11 mouse cellular contexts compared by ENCODE assay signal in the genomic region with DNA sequence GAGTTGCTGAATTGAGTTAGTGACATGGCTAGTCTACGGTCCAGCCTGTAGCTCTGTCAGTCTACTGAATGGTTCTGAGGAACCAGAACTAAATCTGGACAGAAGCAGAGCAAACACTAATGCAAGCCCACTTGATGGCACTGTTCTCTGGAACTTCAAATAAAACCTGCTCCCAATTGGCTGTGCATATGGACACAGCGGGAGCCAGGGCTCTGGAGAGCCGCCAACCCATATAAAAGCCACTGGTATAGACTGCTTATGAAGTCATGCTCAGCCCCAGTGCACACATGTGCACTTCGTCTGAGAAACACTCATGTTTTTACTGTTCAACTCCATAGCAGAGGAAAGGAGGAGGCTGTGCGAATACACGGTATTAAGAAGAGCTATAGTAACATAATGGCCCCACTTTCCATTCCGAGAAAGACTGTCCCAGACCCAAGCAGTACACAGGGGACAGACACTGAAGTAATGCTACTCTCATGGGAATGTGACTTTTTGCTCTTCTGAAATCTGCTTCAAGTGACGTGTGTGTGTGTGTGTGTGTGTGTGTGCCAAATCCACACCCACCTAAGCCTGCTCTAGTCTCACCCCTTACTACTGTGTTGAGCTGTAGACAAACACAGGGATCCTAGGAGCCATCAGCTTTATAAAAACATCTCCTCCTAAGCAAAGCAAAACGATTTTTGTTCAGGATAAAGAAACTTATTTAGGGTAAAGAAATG. TPM values are rescaled to one million over a fixed set of nuclear protein-coding genes. Genes with fewer than 3 reads are reported as not detected.
DNase-seq lines count a peak whose midpoint lies in the region; ATAC-seq and TF ChIP-seq lines count a peak whose summit lies in the region.
"Had no signal": no experiment of that assay in that cellular context is flagged by ENCODE, and none has a peak within 500 bp of the region (broad histone marks: within the 10 kb centered on the region; RNA-seq: fewer than 3 reads in every experiment).

No protein-coding gene starts in this region.

- H3K27me3 ChIP-seq in forebrain, embryonic 14.5 days (replicated peaks; ENCODE audit: control insufficient read depth, insufficient read depth, low read length): no peaks in the 10 kb centered on the region
- no peaks in the 10 kb centered on the region for H3K27me3 ChIP-seq in forebrain, embryonic 11.5 days (ENCODE audit: control insufficient read depth, insufficient read depth, low read length)
- H3K27me3 ChIP-seq in liver, postnatal 0 days (ENCODE audit: insufficient read depth, low read length): no peaks in the 10 kb centered on the region
- no peaks in the 10 kb centered on the region for H3K27me3 ChIP-seq in liver, embryonic 12.5 days (replicated peaks)
- H3K27me3 ChIP-seq: liver, embryonic 15.5 days had no signal

- no peak overlapping the region for H3K4me2 ChIP-seq in forebrain, embryonic 14.5 days (ENCODE audit: low read length)
- no peak overlapping the region for H3K4me2 ChIP-seq in forebrain, embryonic 11.5 days (ENCODE audit: low read depth, low read length, severe bottlenecking)
- H3K4me2 ChIP-seq in liver, postnatal 0 days (ENCODE audit: low read depth, low read length): no peak overlapping the region
- no peak overlapping the region for H3K4me2 ChIP-seq in liver, embryonic 12.5 days
- H3K4me2 ChIP-seq: liver, embryonic 15.5 days had no signal

- H3K4me1 ChIP-seq in forebrain, embryonic 14.5 days (ENCODE audit: control insufficient read depth, insufficient read depth, low read length): no peaks in the 10 kb centered on the region
- H3K4me1 ChIP-seq in forebrain, embryonic 11.5 days (replicated peaks; ENCODE audit: control insufficient read depth, insufficient read depth, low read length): no peaks in the 10 kb centered on the region
- H3K4me1 ChIP-seq in liver, postnatal 0 days (ENCODE audit: insufficient read depth): no peaks in the 10 kb centered on the region
- H3K4me1 ChIP-seq in liver, embryonic 12.5 days: no peaks in the 10 kb centered on the region
- H3K4me1 ChIP-seq: liver, embryonic 15.5 days had no signal

- no peak overlapping the region; the same call in 1 of the 2 replicates for H3K27ac ChIP-seq in forebrain, embryonic 14.5 days (ENCODE audit: low read depth, low read length)
- no peak overlapping the region for H3K27ac ChIP-seq in forebrain, embryonic 11.5 days (ENCODE audit: low read depth, low read length)
- no peak overlapping the region for H3K27ac ChIP-seq in liver, postnatal 0 days (ENCODE audit: low read depth)
- no peak overlapping the region for H3K27ac ChIP-seq in liver, embryonic 12.5 days
- H3K27ac ChIP-seq: liver, embryonic 15.5 days had no signal

- peak; percentile 80; the same call in 1 of the 2 replicates for ATAC-seq in forebrain, embryonic 14.5 days
- no peak for ATAC-seq in forebrain, embryonic 11.5 days (replicated peaks; ENCODE audit: low FRiP score)
- ATAC-seq in liver, postnatal 0 days: no peak
- no peak for ATAC-seq in liver, embryonic 12.5 days

- H3K9ac ChIP-seq in forebrain, embryonic 14.5 days (ENCODE audit: low read length): no peak overlapping the region
- H3K9ac ChIP-seq in forebrain, embryonic 11.5 days (ENCODE audit: low read length): no peak overlapping the region
- no peak overlapping the region for H3K9ac ChIP-seq in liver, postnatal 0 days (replicated peaks)
- H3K9ac ChIP-seq in liver, embryonic 12.5 days: no peak overlapping the region
- H3K9ac ChIP-seq: liver, embryonic 15.5 days had no signal

- H3K36me3 ChIP-seq in forebrain, embryonic 14.5 days (ENCODE audit: control insufficient read depth, insufficient read depth, low read length): peaks cover 28% of the 10 kb centered on the region
- no peaks in the 10 kb centered on the region for H3K36me3 ChIP-seq in forebrain, embryonic 11.5 days (ENCODE audit: control insufficient read depth, insufficient read depth, low read length)
- no peaks in the 10 kb centered on the region for H3K36me3 ChIP-seq in liver, postnatal 0 days (replicated peaks; ENCODE audit: insufficient read depth, low read length)
- no peaks in the 10 kb centered on the region for H3K36me3 ChIP-seq in liver, embryonic 12.5 days
- H3K36me3 ChIP-seq: liver, embryonic 15.5 days had no signal

- no peak overlapping the region for H3K4me3 ChIP-seq in forebrain, embryonic 14.5 days (ENCODE audit: low read depth, low read length)
- no peak overlapping the region for H3K4me3 ChIP-seq in forebrain, embryonic 11.5 days (ENCODE audit: low read depth, low read length)
- H3K4me3 ChIP-seq in liver, postnatal 0 days (ENCODE audit: low read depth, low read length): no peak overlapping the region
- no peak overlapping the region for H3K4me3 ChIP-seq in liver, embryonic 12.5 days
- H3K4me3 ChIP-seq: liver, embryonic 15.5 days had no signal

- 0 out of 2 replicates have a peak, but pooled peaks have one; percentile 1 for TF ChIP-seq CTCF in liver, postnatal 0 days (IDR thresholded peaks at IDR 0.05; ENCODE audit: low read depth)

- WGBS in forebrain, embryonic 14.5 days: 80% methylated on average over 9 of the region's 9 CpGs
- 87% methylated on average over 9 of the region's 9 CpGs for WGBS in forebrain, embryonic 11.5 days
- 77% methylated on average over 9 of the region's 9 CpGs for WGBS in liver, postnatal 0 days (ENCODE audit: insufficient replicate concordance)
- WGBS in liver, embryonic 12.5 days (ENCODE audit: insufficient replicate concordance): 80% methylated on average over 9 of the region's 9 CpGs

- no peak for TF ChIP-seq EP300 in liver, postnatal 0 days (IDR thresholded peaks at IDR 0.05; ENCODE audit: low read depth)

- DNase-seq in forebrain, embryonic 14.5 days (ENCODE audit: low spot score): peak; percentile 68
- no peak for DNase-seq in forebrain, embryonic 11.5 days (ENCODE audit: low spot score)
- DNase-seq in liver, postnatal 0 days: no peak
- DNase-seq in cerebellum, postnatal 25 days: peak; percentile 56 to 71
- DNase-seq in lung, postnatal 4 days: peak; percentile 27 to 47
- DNase-seq in embryo, embryonic 9.5 days (ENCODE audit: extremely low spot score): no peak
- no peak for DNase-seq in thymus, postnatal 4 days

- H3K9me3 ChIP-seq in forebrain, embryonic 14.5 days (replicated peaks; ENCODE audit: control insufficient read depth, low read length): no peaks in the 10 kb centered on the region
- no peaks in the 10 kb centered on the region for H3K9me3 ChIP-seq in forebrain, embryonic 11.5 days (ENCODE audit: control insufficient read depth, low read length)
- no peaks in the 10 kb centered on the region for H3K9me3 ChIP-seq in liver, postnatal 0 days (ENCODE audit: low read length)
- H3K9me3 ChIP-seq in liver, embryonic 12.5 days (replicated peaks): no peaks in the 10 kb centered on the region
- H3K9me3 ChIP-seq: liver, embryonic 15.5 days had no signal

RNA-seq across cellular contexts. Expression of a gene that starts 28.8 kb away (rescaled TPM):
- not detected in 2 replicates for polyA plus RNA-seq in forebrain, embryonic 14.5 days (2014; fragmentation: Nextera tagmentation; extraction: Ambion mirVana)
- not detected in 2 replicates for polyA plus RNA-seq in forebrain, embryonic 11.5 days (2014; fragmentation: Nextera tagmentation; extraction: Ambion mirVana)
- polyA plus RNA-seq in liver, postnatal 0 days (2015; fragmentation: Nextera tagmentation; extraction: Ambion mirVana): not detected in 2 replicates
- not detected in 2 replicates for polyA plus RNA-seq in liver, embryonic 12.5 days (2016; fragmentation: Nextera tagmentation; extraction: Ambion mirVana)
- polyA plus RNA-seq: C2C12; liver, embryonic 15.5 days; small intestine, adult 2 months had no signal

Comparison
In these comparisons a context has a peak if more than half of its experiments do, and no peak if none do; other contexts are left out.
1. DNase-seq: peak in forebrain, embryonic 14.5 days (single experiment), cerebellum, postnatal 25 days (2 of 2) and lung, postnatal 4 days (2 of 2); none in forebrain, embryonic 11.5 days (single experiment), liver, postnatal 0 days (single experiment), embryo, embryonic 9.5 days (single experiment) and thymus, postnatal 4 days (single experiment).